Mouse (Mus musculus): ENCODE measurements around the gene Rtl1. TPM values are rescaled to one million over a fixed set of nuclear protein-coding genes. Genes with fewer than 3 reads are reported as not detected.

Rtl1 gene
- 0.06 and 0.11 TPM in 2 replicates for polyA plus RNA-seq (2015; fragmentation: Nextera tagmentation; extraction: Ambion mirVana)

DNA sequence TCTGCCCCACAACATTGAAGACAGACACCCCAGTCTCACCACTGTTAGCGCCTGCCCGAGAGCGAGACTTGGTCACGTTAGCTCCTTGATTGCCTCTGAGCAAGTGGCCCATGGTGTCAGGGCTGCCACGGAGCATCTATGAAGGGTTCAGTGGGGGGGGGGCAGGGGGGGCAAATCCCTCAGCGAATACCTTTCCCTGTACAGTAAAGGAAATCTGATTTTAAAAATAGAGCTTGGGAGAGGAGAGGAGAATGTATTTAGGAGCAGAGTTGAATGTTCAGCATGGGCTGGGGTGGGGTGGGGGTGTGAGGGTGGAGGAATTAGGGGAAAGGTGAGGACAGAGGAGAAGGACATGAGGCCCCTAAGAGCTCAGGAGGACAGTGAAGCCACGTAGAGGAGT lies at the start of gene Rtl1:
Rtl1 (minus strand) TSS at position 101 of the 400 bp plus-strand sequence.
- ATAC-seq (no peak), DNase-seq (no peak)
- no peaks in the 10 kb centered on the region for H3K36me3 ChIP-seq (replicated peaks; ENCODE audit: insufficient read depth, low read length)
- H3K27me3 ChIP-seq (ENCODE audit: insufficient read depth, low read length) = no peaks in the 10 kb centered on the region
- no peak within 1 kb of the TSS for H3K9ac ChIP-seq (replicated peaks)
- WGBS (ENCODE audit: insufficient replicate concordance) = 64% methylated on average over 7 of the region's 7 CpGs
- H3K4me2 ChIP-seq (ENCODE audit: low read depth, low read length) = no peak within 1 kb of the TSS
- TF ChIP-seq CTCF (IDR thresholded peaks at IDR 0.05; ENCODE audit: low read depth) = no peak
- TF ChIP-seq EP300 (IDR thresholded peaks at IDR 0.05; ENCODE audit: low read depth) = no peak
- H3K27ac ChIP-seq (ENCODE audit: low read depth) = no peak within 1 kb of the TSS
- H3K4me3 ChIP-seq (ENCODE audit: low read depth, low read length) = no peak within 1 kb of the TSS
- no peaks in the 10 kb centered on the region; the same call in 1 of the 2 replicates for H3K4me1 ChIP-seq (ENCODE audit: insufficient read depth)
- no peaks in the 10 kb centered on the region for H3K9me3 ChIP-seq (ENCODE audit: low read length)

GRCm38 (mm10) chr12:109640560-109641167 lies 40.5 kb upstream of the Rtl1 start:
- Histone ChIP-seq H3K4me2 (ENCODE audit: low read depth, low read length) (no peak overlapping the region), H3K36me3 (replicated peaks; ENCODE audit: insufficient read depth, low read length) (no peaks in the 10 kb centered on the region), H3K27me3 (ENCODE audit: insufficient read depth, low read length) (no peaks in the 10 kb centered on the region), H3K9ac (replicated peaks) (no peak overlapping the region), H3K4me3 (ENCODE audit: low read depth, low read length) (no peak overlapping the region), H3K4me1 (ENCODE audit: insufficient read depth) (no peaks in the 10 kb centered on the region), H3K9me3 (ENCODE audit: low read length) (no peaks in the 10 kb centered on the region), H3K27ac (ENCODE audit: low read depth) (no peak overlapping the region)
- no peak for DNase-seq
- WGBS (ENCODE audit: insufficient replicate concordance) = 50% methylated on average over 3 of the region's 3 CpGs
- ATAC-seq = no peak
- no peak for TF ChIP-seq EP300 (IDR thresholded peaks at IDR 0.05; ENCODE audit: low read depth)
- no peak for TF ChIP-seq CTCF (IDR thresholded peaks at IDR 0.05; ENCODE audit: low read depth)

DNA sequence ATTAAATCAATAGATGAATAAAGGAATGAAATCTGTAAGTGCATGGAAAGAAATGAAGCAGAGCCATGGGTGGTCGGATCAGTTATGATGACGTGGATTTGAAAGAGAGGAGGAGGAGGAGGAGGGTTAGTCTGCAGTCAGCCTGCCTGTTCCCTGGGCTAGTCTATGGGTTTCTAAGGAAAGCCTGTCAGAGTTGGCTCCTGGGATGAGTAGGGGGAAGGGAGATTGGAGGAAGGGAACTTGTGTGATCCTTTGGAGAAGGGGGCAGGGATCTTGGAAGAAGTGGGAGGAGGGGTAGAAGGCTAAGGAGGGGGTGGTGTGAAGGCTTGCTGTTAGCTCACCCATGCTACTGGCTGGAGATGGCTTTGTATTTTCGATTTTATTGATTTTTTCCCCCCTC lies 31.9 kb upstream of the Rtl1 start:
- no peak for ATAC-seq
- H3K36me3 ChIP-seq (replicated peaks; ENCODE audit: insufficient read depth, low read length) = no peaks in the 10 kb centered on the region
- H3K4me3 ChIP-seq (ENCODE audit: low read depth, low read length) = no peak overlapping the region
- no peak for DNase-seq
- H3K4me2 ChIP-seq (ENCODE audit: low read depth, low read length) = no peak overlapping the region
- no peaks in the 10 kb centered on the region for H3K9me3 ChIP-seq (ENCODE audit: low read length)
- H3K27ac ChIP-seq (ENCODE audit: low read depth) = no peak overlapping the region
- TF ChIP-seq CTCF (IDR thresholded peaks at IDR 0.05; ENCODE audit: low read depth) = no peak
- H3K9ac ChIP-seq (replicated peaks) = no peak overlapping the region
- 38% methylated on average over 3 of the region's 3 CpGs for WGBS (ENCODE audit: insufficient replicate concordance)
- H3K4me1 ChIP-seq (ENCODE audit: insufficient read depth) = no peaks in the 10 kb centered on the region
- H3K27me3 ChIP-seq (ENCODE audit: insufficient read depth, low read length) = no peaks in the 10 kb centered on the region

DNA sequence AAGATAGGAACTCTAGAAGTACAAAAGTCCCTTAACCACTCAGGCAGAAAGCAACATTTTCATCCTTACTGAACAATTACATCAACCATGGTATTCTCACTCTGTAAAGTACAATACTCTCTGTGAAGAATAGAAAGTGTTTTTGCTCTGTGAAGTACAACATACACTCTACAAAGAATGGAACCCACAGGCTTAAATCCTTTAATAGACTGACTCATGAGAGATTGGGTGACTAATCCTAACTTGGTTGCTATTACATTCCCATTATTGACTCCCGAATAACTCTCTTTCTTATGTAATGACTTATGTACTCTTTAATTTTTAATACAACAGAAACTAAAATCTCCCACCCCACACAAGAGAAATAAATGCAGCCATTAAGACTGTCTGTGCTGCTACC lies 28.8 kb upstream of the Rtl1 start:
- Histone ChIP-seq H3K4me1 (ENCODE audit: insufficient read depth) (no peaks in the 10 kb centered on the region), H3K4me2 (ENCODE audit: low read depth, low read length) (no peak overlapping the region), H3K4me3 (ENCODE audit: low read depth, low read length) (no peak overlapping the region), H3K36me3 (replicated peaks; ENCODE audit: insufficient read depth, low read length) (no peaks in the 10 kb centered on the region), H3K27me3 (ENCODE audit: insufficient read depth, low read length) (no peaks in the 10 kb centered on the region), H3K9ac (replicated peaks) (no peak overlapping the region), H3K27ac (ENCODE audit: low read depth) (no peak overlapping the region), H3K9me3 (ENCODE audit: low read length) (no peaks in the 10 kb centered on the region)
- ATAC-seq = no peak
- DNase-seq = no peak
- 84% methylated on average over 1 of the region's 1 CpGs for WGBS (ENCODE audit: insufficient replicate concordance)
- no peak for TF ChIP-seq CTCF (IDR thresholded peaks at IDR 0.05; ENCODE audit: low read depth)
- no peak for TF ChIP-seq EP300 (IDR thresholded peaks at IDR 0.05; ENCODE audit: low read depth)

DNA sequence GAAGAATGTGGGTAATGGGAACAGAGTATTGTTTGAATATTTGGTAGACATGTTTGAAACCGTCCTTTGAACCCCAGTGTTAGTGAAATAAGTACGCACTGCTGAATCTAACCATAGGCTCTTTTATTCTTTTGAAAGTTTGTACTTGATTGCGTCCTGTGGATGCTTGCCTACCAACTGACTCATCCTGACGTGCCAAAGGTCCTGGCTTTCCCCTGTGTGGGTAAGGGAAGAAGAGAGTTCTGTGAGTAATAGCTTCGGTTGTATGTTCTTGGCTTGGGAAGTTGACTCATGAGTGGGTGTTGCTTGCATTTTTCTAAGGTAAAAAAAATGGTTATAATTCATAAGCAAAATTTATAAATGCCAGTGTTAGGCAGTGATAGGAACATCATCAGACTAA lies 26.8 kb upstream of the Rtl1 start:
- no peak for DNase-seq
- WGBS (ENCODE audit: insufficient replicate concordance) = 73% methylated on average over 5 of the region's 5 CpGs
- H3K36me3 ChIP-seq (replicated peaks; ENCODE audit: insufficient read depth, low read length) = no peaks in the 10 kb centered on the region
- H3K27me3 ChIP-seq (ENCODE audit: insufficient read depth, low read length) = no peaks in the 10 kb centered on the region
- ATAC-seq = no peak
- no peak for TF ChIP-seq CTCF (IDR thresholded peaks at IDR 0.05; ENCODE audit: low read depth)
- TF ChIP-seq EP300 (IDR thresholded peaks at IDR 0.05; ENCODE audit: low read depth) = no peak
- no peaks in the 10 kb centered on the region for H3K9me3 ChIP-seq (ENCODE audit: low read length)
- H3K4me2 ChIP-seq (ENCODE audit: low read depth, low read length) = no peak overlapping the region
- no peaks in the 10 kb centered on the region for H3K4me1 ChIP-seq (ENCODE audit: insufficient read depth)
- no peak overlapping the region for H3K9ac ChIP-seq (replicated peaks)
- no peak overlapping the region for H3K27ac ChIP-seq (ENCODE audit: low read depth)
- H3K4me3 ChIP-seq (ENCODE audit: low read depth, low read length) = no peak overlapping the region

- DNase-seq = no peak
- Histone ChIP-seq H3K9me3 (ENCODE audit: low read length) (no peaks in the 10 kb centered on the region), H3K9ac (replicated peaks) (no peak overlapping the region), H3K4me3 (ENCODE audit: low read depth, low read length) (no peak overlapping the region), H3K4me2 (ENCODE audit: low read depth, low read length) (no peak overlapping the region), H3K36me3 (replicated peaks; ENCODE audit: insufficient read depth, low read length) (no peaks in the 10 kb centered on the region), H3K4me1 (ENCODE audit: insufficient read depth) (no peaks in the 10 kb centered on the region), H3K27me3 (ENCODE audit: insufficient read depth, low read length) (no peaks in the 10 kb centered on the region), H3K27ac (ENCODE audit: low read depth) (no peak overlapping the region)
- ATAC-seq = no peak
- TF ChIP-seq EP300 (IDR thresholded peaks at IDR 0.05; ENCODE audit: low read depth) = no peak
- TF ChIP-seq CTCF (IDR thresholded peaks at IDR 0.05; ENCODE audit: low read depth) = no peak
- 79% methylated on average over 3 of the region's 3 CpGs for WGBS (ENCODE audit: insufficient replicate concordance)
Measured at GRCm38 (mm10) chr12:109620196-109620595, 20.1 kb upstream of the Rtl1 start.

DNA sequence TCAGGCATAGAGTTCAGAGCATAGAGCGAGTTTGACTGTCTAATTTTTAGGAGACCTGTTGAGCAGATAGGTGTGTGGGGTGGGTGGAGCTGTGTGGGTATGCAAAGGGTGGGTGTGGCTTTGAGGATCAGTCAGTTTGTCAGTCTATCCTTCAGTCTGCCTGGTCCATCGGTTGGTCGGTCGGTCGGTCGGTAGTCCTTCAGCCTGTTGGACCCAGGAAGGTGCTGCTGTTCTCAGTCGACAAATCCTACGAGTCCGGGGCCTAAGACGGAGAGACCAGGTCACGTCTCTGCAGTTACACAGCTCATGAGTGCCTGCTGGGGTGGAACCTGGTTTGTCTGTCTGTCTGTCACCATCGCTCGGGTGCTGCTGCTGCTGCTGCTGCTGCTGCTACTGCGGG lies 17.9 kb upstream of the Rtl1 start:
- TF ChIP-seq CTCF (IDR thresholded peaks at IDR 0.05; ENCODE audit: low read depth) = no peak
- no peak for TF ChIP-seq EP300 (IDR thresholded peaks at IDR 0.05; ENCODE audit: low read depth)
- H3K4me2 ChIP-seq (ENCODE audit: low read depth, low read length) = no peak overlapping the region
- H3K27ac ChIP-seq (ENCODE audit: low read depth) = no peak overlapping the region
- no peak overlapping the region for H3K9ac ChIP-seq (replicated peaks)
- DNase-seq = no peak
- H3K4me1 ChIP-seq (ENCODE audit: insufficient read depth) = no peaks in the 10 kb centered on the region
- no peaks in the 10 kb centered on the region for H3K9me3 ChIP-seq (ENCODE audit: low read length)
- H3K36me3 ChIP-seq (replicated peaks; ENCODE audit: insufficient read depth, low read length) = no peaks in the 10 kb centered on the region
- no peak for ATAC-seq
- no peak overlapping the region for H3K4me3 ChIP-seq (ENCODE audit: low read depth, low read length)
- WGBS (ENCODE audit: insufficient replicate concordance) = 84% methylated on average over 14 of the region's 14 CpGs
- no peaks in the 10 kb centered on the region for H3K27me3 ChIP-seq (ENCODE audit: insufficient read depth, low read length)
